Mouse (Mus musculus): ENCODE data around the gene Cbr4.

Cbr4 gene

DNA sequence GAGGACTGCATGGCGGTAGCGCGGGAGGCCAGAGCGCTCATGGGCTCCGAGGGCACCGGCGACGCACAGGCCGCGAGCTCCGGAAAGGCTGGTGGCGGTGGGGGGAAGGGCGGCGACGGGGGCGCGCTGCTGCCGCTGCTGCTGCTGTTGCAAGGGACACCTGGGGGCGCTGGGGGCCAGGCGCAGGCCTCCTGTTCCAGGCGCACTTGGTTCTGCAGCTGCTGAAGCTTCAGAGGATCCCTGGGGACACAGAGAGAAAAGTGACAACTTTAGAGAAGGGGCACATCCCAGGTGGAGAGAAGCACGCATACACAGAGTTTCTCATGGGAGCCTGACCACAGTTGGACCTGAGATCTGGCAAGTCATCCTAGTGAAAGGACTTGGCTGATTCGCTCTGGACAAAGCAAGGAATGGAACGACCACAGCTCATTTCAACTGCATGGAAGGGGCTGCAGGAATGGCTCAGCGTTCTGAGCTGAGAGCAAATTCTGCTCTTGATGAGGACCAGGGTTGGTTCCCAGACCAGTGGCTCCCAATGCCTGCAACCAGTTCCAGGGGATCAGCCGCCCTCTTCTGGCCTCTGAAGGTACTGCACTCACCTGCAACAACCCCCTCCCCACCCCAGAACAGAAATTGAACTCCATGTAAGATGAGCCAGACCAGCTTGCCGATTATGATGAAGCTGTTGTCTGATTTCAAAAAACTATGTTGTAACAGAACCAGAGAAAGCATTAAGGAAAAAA is 62.6 kb downstream of the Cbr4 start:
- DNase-seq (ENCODE audit: low read depth): peak; percentile 25

- no peak for DNase-seq (ENCODE audit: low read depth)
These were observed 64.7 kb downstream of the Cbr4 start for GRCm38 (mm10) chr8:61552221-61552620.

DNA sequence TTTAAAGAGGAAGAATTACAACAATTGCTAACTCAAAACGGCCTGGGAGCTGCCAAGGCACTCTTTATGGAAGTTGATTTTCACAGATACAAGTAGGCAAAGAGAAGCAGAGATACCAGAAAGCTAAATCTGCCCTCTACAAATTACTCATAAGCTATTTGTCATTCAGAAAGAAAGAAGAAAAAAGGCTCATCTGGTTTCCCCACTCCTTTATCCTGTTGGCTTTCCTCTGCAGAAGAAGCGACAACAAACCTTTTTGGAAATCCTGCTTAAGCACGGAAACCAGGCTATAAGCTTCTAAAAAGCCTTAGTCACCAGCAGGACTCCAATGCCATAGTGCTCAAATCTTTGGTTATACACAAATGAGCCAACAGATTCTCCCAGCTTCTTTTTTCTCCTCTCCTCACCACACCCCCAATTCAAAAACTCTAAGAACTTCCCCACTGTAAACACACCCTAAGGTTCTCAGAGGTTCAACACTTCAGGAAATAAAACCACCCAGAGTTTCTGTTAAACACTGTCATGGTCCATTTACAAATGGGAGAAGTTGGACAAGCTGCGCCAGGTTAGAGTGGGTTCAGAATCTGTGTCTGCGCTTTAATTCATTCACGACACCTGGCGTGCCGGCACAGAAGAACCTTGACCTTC is 65.3 kb downstream of the Cbr4 start:
- no peak for DNase-seq (ENCODE audit: low read depth)

DNA sequence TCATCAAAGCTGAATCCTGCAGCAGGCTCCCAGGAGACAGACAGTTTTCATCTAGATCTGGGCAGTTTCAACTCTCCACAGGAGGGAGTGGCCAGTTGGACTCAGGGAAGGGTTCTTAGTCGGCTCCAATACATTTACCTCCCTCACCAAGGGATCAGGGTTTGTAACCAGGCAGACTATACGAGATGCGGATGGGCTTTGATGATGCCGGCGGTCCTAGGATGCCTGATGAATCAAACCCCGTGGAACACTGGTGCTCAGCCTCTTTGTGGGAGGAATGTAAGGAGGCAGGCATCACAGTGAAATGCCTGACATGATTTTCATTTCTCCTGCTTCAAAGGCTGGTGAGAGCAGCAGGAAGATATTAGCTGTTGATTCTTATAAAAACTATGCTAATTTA is 67.8 kb downstream of the Cbr4 start:
- no peak for DNase-seq (ENCODE audit: low read depth)

- no peak for DNase-seq (ENCODE audit: low read depth)
These were observed 68.7 kb downstream of the Cbr4 start for GRCm38 (mm10) chr8:61556219-61556618.
